Mouse (Mus musculus): ENCODE results near the gene Tmem185b. TPM values are rescaled to one million over a fixed set of nuclear protein-coding genes. Genes with fewer than 3 reads are reported as not detected.

Gene Tmem185b
- polyA plus RNA-seq, 1 experiment = 15.8 TPM

GRCm38 (mm10) chr1:119533093-119533805 is 7.3 kb downstream of the Tmem185b start:
- TF ChIP-seq MYOG (IDR thresholded peaks at IDR 0.05; ENCODE audit: control insufficient read depth in 1 of 3, insufficient read depth in 1 of 3, insufficient read length in 2 of 3, low read depth in 2 of 3) (no peak), MAX (IDR thresholded peaks at IDR 0.05; ENCODE audit: low read depth) (no peak), E2F4 (IDR thresholded peaks at IDR 0.05; ENCODE audit: insufficient read depth) (no peak), MYOD1 (IDR thresholded peaks at IDR 0.05; ENCODE audit: control insufficient read depth in 1 of 3, insufficient read length in 2 of 3, low read depth in 2 of 3) (no peak), POLR2AphosphoS2 (IDR thresholded peaks at IDR 0.05; ENCODE audit: insufficient read length, low read depth) (no peak), CEBPB (IDR thresholded peaks at IDR 0.05; ENCODE audit: insufficient read depth, poor library complexity, severe bottlenecking) (no peak), POLR2A (IDR thresholded peaks at IDR 0.05; ENCODE audit: insufficient read length, low read depth) (no peak)
- no peaks in the 10 kb centered on the region for H3K79me2 ChIP-seq (ENCODE audit: control insufficient read depth, insufficient read depth)

GRCm38 (mm10) chr1:119534341-119534740 is 8.4 kb downstream of the Tmem185b start:
- Histone ChIP-seq H3ac (ENCODE audit: control insufficient read depth, insufficient read length) (no peak overlapping the region), H3K27me3 (ENCODE audit: control insufficient read depth, insufficient read depth, insufficient read length) (no peaks in the 10 kb centered on the region), H3K79me2 (ENCODE audit: control insufficient read depth, insufficient read depth) (no peaks in the 10 kb centered on the region), H3K4me3 (no peak overlapping the region), H3K36me3 (ENCODE audit: control insufficient read depth, insufficient read depth) (no peaks in the 10 kb centered on the region), H3K4me2 (ENCODE audit: low read depth) (no peak overlapping the region)
- no peak for TF ChIP-seq TCF12 (IDR thresholded peaks at IDR 0.05; ENCODE audit: insufficient read depth, poor library complexity, severe bottlenecking)
- no peak for TF ChIP-seq TCF3 (IDR thresholded peaks at IDR 0.05; ENCODE audit: insufficient read length, low read depth)
- no peak for TF ChIP-seq CEBPB (IDR thresholded peaks at IDR 0.05; ENCODE audit: insufficient read depth, poor library complexity, severe bottlenecking)
- no peak for TF ChIP-seq MAX (IDR thresholded peaks at IDR 0.05; ENCODE audit: low read depth)
- TF ChIP-seq USF1 (IDR thresholded peaks at IDR 0.05; ENCODE audit: low read depth) = no peak
- TF ChIP-seq SRF (IDR thresholded peaks at IDR 0.05; ENCODE audit: control insufficient read depth, insufficient read length, low read depth) = no peak
- no peak for TF ChIP-seq POLR2A (IDR thresholded peaks at IDR 0.05; ENCODE audit: insufficient read length, low read depth)
- no peak for TF ChIP-seq REST (IDR thresholded peaks at IDR 0.05; ENCODE audit: insufficient read depth, insufficient read length)
- no peak for TF ChIP-seq E2F4 (IDR thresholded peaks at IDR 0.05; ENCODE audit: insufficient read depth)
- TF ChIP-seq POLR2AphosphoS2 (IDR thresholded peaks at IDR 0.05; ENCODE audit: insufficient read length, low read depth) = no peak

More at GRCm38 (mm10) chr1:119533093-119533805, 7.3 kb downstream of the Tmem185b start:
- Histone ChIP-seq H3K4me2 (ENCODE audit: low read depth) (no peak overlapping the region), H3K4me3 (no peak overlapping the region), H3K36me3 (ENCODE audit: control insufficient read depth, insufficient read depth) (peaks cover 3% of the 10 kb centered on the region), H3K27me3 (ENCODE audit: control insufficient read depth, insufficient read depth, insufficient read length) (no peaks in the 10 kb centered on the region), H3ac (ENCODE audit: control insufficient read depth, insufficient read length) (no peak overlapping the region)

GRCm38 (mm10) chr1:119536122-119536521 is 10.2 kb downstream of the Tmem185b start:
- Histone ChIP-seq H3K4me2 (ENCODE audit: low read depth) (no peak overlapping the region), H3K27me3 (ENCODE audit: control insufficient read depth, insufficient read depth, insufficient read length) (no peaks in the 10 kb centered on the region), H3K36me3 (ENCODE audit: control insufficient read depth, insufficient read depth) (no peaks in the 10 kb centered on the region), H3K4me3 (no peak overlapping the region), H3ac (ENCODE audit: control insufficient read depth, insufficient read length) (no peak overlapping the region), H3K79me2 (ENCODE audit: control insufficient read depth, insufficient read depth) (no peaks in the 10 kb centered on the region)
- TF ChIP-seq REST (IDR thresholded peaks at IDR 0.05; ENCODE audit: insufficient read depth, insufficient read length) = no peak
- no peak for TF ChIP-seq CEBPB (IDR thresholded peaks at IDR 0.05; ENCODE audit: insufficient read depth, poor library complexity, severe bottlenecking)
- TF ChIP-seq E2F4 (IDR thresholded peaks at IDR 0.05; ENCODE audit: insufficient read depth) = no peak
- TF ChIP-seq SRF (IDR thresholded peaks at IDR 0.05; ENCODE audit: control insufficient read depth, insufficient read length, low read depth) = no peak
- TF ChIP-seq MYOD1 (IDR thresholded peaks at IDR 0.05; ENCODE audit: control insufficient read depth in 1 of 3, insufficient read length in 2 of 3, low read depth in 2 of 3) = no peak
- no peak for TF ChIP-seq TCF12 (IDR thresholded peaks at IDR 0.05; ENCODE audit: insufficient read depth, poor library complexity, severe bottlenecking)
- TF ChIP-seq POLR2A (IDR thresholded peaks at IDR 0.05; ENCODE audit: insufficient read length, low read depth) = no peak
- no peak for TF ChIP-seq MAX (IDR thresholded peaks at IDR 0.05; ENCODE audit: low read depth)
- TF ChIP-seq TCF3 (IDR thresholded peaks at IDR 0.05; ENCODE audit: insufficient read length, low read depth) = no peak
- TF ChIP-seq USF1 (IDR thresholded peaks at IDR 0.05; ENCODE audit: low read depth) = no peak
- TF ChIP-seq POLR2AphosphoS2 (IDR thresholded peaks at IDR 0.05; ENCODE audit: insufficient read length, low read depth) = no peak
- TF ChIP-seq MYOG (IDR thresholded peaks at IDR 0.05; ENCODE audit: control insufficient read depth in 1 of 3, insufficient read depth in 1 of 3, insufficient read length in 2 of 3, low read depth in 2 of 3) = no peak

GRCm38 (mm10) chr1:119537651-119538050 is 11.7 kb downstream of the Tmem185b start:
- H3ac ChIP-seq (ENCODE audit: control insufficient read depth, insufficient read length) = no peak overlapping the region
- no peak for TF ChIP-seq MYOD1 (IDR thresholded peaks at IDR 0.05; ENCODE audit: control insufficient read depth in 1 of 3, insufficient read length in 2 of 3, low read depth in 2 of 3)
- no peak for TF ChIP-seq E2F4 (IDR thresholded peaks at IDR 0.05; ENCODE audit: insufficient read depth)
- TF ChIP-seq MYOG (IDR thresholded peaks at IDR 0.05; ENCODE audit: control insufficient read depth in 1 of 3, insufficient read depth in 1 of 3, insufficient read length in 2 of 3, low read depth in 2 of 3) = no peak
- TF ChIP-seq USF1 (IDR thresholded peaks at IDR 0.05; ENCODE audit: low read depth) = no peak
- no peak for TF ChIP-seq MAX (IDR thresholded peaks at IDR 0.05; ENCODE audit: low read depth)
- no peak for TF ChIP-seq CEBPB (IDR thresholded peaks at IDR 0.05; ENCODE audit: insufficient read depth, poor library complexity, severe bottlenecking)
- TF ChIP-seq TCF3 (IDR thresholded peaks at IDR 0.05; ENCODE audit: insufficient read length, low read depth) = no peak
- no peak for TF ChIP-seq REST (IDR thresholded peaks at IDR 0.05; ENCODE audit: insufficient read depth, insufficient read length)
- no peak for TF ChIP-seq SRF (IDR thresholded peaks at IDR 0.05; ENCODE audit: control insufficient read depth, insufficient read length, low read depth)
- no peak for TF ChIP-seq POLR2AphosphoS2 (IDR thresholded peaks at IDR 0.05; ENCODE audit: insufficient read length, low read depth)
- no peak for TF ChIP-seq POLR2A (IDR thresholded peaks at IDR 0.05; ENCODE audit: insufficient read length, low read depth)
- TF ChIP-seq TCF12 (IDR thresholded peaks at IDR 0.05; ENCODE audit: insufficient read depth, poor library complexity, severe bottlenecking) = no peak
- no peaks in the 10 kb centered on the region for H3K27me3 ChIP-seq (ENCODE audit: control insufficient read depth, insufficient read depth, insufficient read length)
- no peak overlapping the region for H3K4me3 ChIP-seq
- no peak overlapping the region for H3K4me2 ChIP-seq (ENCODE audit: low read depth)
- H3K36me3 ChIP-seq (ENCODE audit: control insufficient read depth, insufficient read depth) = no peaks in the 10 kb centered on the region
- no peaks in the 10 kb centered on the region for H3K79me2 ChIP-seq (ENCODE audit: control insufficient read depth, insufficient read depth)
